Comparison of ENCODE assay signal across 17 mouse cellular contexts in genomic region chr10:13693276-13693675, GRCm38 (mm10).
"Had no signal": no experiment of that assay in that cellular context is flagged by ENCODE, and none has a peak within 500 bp of the region (broad histone marks: within the 10 kb centered on the region; RNA-seq: fewer than 3 reads in every experiment).

No protein-coding gene starts in this region.

- DNase-seq: liver, postnatal 0 days; lung, adult 2 months; lung, postnatal 14 days; lung, postnatal 36 days; right cerebral cortex, postnatal 14 days; thymus, adult 2 months; thymus, postnatal 25 days; thymus, postnatal 4 days had no signal

- H3K27me3 ChIP-seq: lung, embryonic 15.5 days; megakaryocyte, embryonic 14.5 days; midbrain, embryonic 12.5 days; midbrain, embryonic 15.5 days; neural tube, embryonic 12.5 days; stomach, embryonic 15.5 days had no signal

- H3K36me3 ChIP-seq: lung, embryonic 15.5 days; midbrain, embryonic 12.5 days; midbrain, embryonic 15.5 days; neural tube, embryonic 12.5 days; stomach, embryonic 15.5 days had no signal

- H3K4me3 ChIP-seq: lung, embryonic 15.5 days; megakaryocyte, embryonic 14.5 days; midbrain, embryonic 12.5 days; midbrain, embryonic 15.5 days; neural tube, embryonic 12.5 days; stomach, embryonic 15.5 days had no signal

- H3K27ac ChIP-seq: lung, embryonic 15.5 days; macrophage; midbrain, embryonic 12.5 days; midbrain, embryonic 15.5 days; neural tube, embryonic 12.5 days; stomach, embryonic 15.5 days; stomach, postnatal 0 days had no signal

- ATAC-seq: liver, postnatal 0 days; lung, postnatal 0 days; midbrain, embryonic 15.5 days had no signal

- H3K9me3 ChIP-seq: lung, embryonic 15.5 days; megakaryocyte, embryonic 14.5 days; midbrain, embryonic 12.5 days; midbrain, embryonic 15.5 days; neural tube, embryonic 12.5 days; stomach, embryonic 15.5 days had no signal

- H3K9ac ChIP-seq: liver, postnatal 0 days; lung, embryonic 15.5 days; midbrain, embryonic 12.5 days; midbrain, embryonic 15.5 days; neural tube, embryonic 12.5 days; stomach, embryonic 15.5 days had no signal

- H3K4me1 ChIP-seq: lung, embryonic 15.5 days; midbrain, embryonic 12.5 days; midbrain, embryonic 15.5 days; neural tube, embryonic 12.5 days; stomach, embryonic 15.5 days had no signal

- H3K4me2 ChIP-seq: lung, embryonic 15.5 days; midbrain, embryonic 12.5 days; midbrain, embryonic 15.5 days; neural tube, embryonic 12.5 days; stomach, embryonic 15.5 days had no signal
